Mouse (Mus musculus) v-Abl transformed pro-B cells (cell line): ENCODE measurements around the gene Ssr1.

ENCODE experiments used
- in situ Hi-C, 2 experiments: fragments of 400-800 bp; cut with MboI; formaldehyde crosslinking; loops; one replicate each; pipeline ENCODE4 v1.15.1; 2025; ENCODE audit not compliant: unreplicated experiment in 2 of 2

Gene Ssr1

DNA sequence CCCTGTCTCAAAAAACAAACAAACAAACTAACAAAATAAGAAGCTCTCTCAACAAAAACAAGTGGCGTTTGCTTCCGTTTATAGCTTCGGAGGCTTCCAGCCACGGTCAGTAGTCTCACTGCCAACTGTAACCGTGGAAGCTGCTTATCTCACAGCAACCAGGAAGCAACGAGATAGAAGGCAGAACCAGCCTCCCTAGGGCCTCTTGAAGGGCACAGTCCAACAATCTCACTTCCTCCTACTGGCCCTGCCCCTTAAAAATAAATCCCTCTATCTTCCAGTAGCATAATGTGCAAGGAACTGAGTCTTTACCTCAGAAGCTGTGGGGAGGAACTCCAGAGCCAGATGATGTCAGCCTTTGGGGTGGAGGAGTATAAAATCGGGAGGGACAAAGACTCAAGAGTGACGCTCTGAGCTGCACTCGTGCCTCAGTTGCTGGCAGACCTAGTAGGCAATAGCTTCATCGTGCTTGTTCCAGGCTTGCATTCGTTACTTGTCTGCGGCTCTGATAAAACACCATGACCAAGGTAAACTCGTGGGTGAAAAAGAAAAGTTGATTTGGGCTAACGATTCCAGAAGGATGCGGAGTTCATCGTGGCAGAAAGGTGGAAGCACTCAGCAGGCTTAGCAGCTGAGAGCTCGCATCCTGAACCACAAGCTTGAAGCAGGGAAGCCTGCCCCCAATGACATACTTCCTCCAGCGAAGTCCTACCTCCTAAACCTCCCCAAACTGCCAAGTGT is 35.3 kb downstream of the Ssr1 start:
- in situ Hi-C loops, result no loop called here

DNA sequence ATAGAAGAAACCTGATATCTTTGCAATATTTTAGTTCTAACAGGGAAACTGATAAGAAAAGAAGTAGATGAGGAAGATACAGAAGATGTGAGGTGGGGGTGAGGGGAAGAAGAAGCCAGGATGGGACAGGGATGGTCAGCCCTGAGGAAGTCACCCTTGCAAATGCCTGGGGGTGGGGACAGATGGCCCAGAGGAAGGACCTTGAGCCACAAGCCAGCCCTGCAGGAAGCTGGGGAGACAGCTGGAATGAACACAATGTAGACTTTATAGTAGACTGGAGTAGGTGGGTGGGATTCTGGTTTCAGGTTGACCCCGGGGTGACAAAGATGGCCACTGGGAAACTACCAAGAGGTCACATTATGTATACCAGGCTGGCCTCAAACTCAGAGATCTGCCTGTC is 39.7 kb downstream of the Ssr1 start:
- in situ Hi-C loops, result no loop called here

DNA sequence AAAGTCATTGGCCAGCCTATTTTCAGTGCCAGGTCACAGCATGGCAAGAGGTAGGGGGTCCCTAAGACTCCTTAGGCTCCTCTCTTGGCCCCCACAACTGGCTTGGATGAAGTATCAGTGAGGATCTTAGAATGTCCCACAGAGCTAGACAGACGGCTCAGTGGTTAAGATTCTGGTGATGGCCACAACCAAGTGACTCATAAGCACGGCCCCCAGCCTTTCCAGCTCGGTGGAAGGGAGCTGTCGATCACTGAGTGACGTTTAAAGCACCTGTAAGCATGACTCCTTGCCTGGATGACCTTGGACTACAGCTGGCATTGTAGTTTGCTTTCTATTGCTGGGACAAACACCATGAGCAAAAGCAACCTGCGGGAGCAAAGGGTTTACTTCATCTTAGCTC is 41.0 kb downstream of the Ssr1 start:
- in situ Hi-C loops, result no loop called here

DNA sequence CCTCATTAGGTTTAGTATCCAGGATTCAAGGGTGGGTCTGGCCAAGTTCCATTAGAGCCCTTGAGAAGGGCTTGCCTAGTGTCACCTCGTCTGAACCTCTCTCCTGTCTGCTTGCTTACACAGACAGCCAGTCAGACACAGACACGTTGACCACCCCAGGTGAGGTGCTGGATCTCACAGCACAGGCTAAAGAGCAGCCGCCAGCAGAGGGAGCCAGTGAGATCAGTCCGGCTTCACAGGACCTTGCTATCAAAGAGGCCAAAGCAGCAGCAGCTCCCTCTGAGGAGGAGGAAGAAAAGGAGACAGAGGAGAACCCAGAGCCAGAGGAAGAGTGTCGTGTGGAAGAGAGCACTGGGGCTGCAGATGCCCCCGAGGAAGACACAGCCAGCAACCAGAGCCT is 47.3 kb downstream of the Ssr1 start:
- in situ Hi-C loops, result loop anchor here (5.0 to 25.0 kb wide), 4 partner anchors 109 to 482 kb away; no protein-coding TSS in a partner anchor

DNA sequence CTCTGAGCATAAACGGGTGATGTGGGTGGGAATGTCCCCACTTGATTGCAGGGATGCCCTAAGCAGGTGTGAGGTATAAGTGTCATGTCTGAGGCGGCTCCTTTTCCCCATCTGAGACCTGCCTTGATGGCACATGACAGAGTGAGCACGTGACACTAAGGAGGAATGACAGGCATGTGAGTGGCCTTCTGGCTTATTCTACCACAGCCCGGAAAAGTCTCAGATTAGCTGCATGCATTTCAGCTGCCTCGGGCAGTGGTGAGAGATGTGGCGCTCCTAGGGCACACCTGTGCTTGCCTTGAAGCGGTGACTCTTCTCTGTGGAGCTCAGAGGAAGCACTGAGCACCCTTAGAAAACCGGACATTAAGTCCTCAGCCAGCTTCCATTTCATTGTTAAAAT is 48.6 kb downstream of the Ssr1 start:
- in situ Hi-C loops, result loop anchor here (5.0 to 25.0 kb wide), 4 partner anchors 108 to 481 kb away; no protein-coding TSS in a partner anchor

DNA sequence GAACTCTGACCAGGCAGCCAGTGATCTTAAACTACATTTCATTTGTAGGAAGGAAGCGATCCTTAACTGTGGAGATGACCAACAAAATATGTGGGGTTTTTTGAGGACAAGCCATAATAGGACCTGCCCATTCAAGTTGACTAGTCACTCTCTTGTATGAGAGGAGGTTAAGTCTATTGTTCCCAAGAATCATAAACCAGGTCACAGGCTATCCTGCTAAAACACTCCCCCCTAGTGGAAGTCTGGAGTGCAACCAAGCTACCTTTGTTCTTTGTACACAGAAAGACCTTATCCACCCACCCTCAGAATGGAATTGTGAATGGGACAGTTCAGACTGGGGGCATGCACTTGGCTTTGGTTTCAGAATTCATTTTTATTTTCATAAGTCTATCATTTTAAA is 49.7 kb downstream of the Ssr1 start:
- in situ Hi-C loops, result loop anchor here (10.0 to 25.0 kb wide), 3 partner anchors 107 to 480 kb away; no protein-coding TSS in a partner anchor

DNA sequence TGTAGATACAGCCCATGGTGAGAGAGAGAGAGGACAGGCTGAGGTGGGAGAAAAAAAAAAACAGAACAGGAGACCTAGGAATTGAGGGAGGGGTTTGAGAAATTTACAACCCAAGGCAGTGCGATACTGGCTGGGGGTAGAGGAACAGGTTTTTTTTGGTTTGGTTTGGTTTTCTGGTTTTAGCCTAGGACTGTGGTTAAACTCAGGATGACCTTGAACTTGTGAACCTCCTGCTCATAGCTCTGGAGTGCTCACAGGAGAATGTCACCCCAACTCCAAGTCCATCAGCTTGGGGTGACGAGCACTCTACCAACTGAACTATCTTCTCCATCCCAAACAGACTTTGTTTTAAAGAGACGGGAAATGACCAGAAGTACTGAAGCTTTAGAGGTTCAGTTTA is 50.6 kb downstream of the Ssr1 start:
- in situ Hi-C loops, result loop anchor here (10.0 to 25.0 kb wide), 3 partner anchors 106 to 479 kb away; no protein-coding TSS in a partner anchor

DNA sequence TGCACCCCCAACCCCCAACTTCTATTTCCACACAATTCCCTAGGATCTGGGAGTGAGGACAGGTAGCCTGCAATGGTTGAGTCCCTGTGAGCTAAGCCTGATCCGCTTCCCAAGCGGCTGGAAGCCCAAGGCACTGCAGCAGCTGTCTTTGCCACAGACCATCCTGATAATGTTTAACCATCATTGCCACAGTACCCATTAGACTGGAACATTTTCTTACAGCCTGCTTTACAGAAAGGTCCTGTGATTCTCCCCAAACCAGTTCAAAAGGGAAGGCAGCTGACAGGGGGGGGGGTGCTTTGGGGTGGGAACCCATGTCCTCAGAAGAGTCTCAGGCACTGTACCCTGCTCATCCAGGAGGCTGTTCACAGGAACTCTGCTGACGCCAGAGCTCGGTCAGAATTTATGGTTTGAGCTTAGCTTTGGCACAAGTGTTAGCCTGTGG is 51.1 kb downstream of the Ssr1 start:
- in situ Hi-C loops, result loop anchor here (10.0 to 25.0 kb wide), 3 partner anchors 106 to 478 kb away; no protein-coding TSS in a partner anchor

DNA sequence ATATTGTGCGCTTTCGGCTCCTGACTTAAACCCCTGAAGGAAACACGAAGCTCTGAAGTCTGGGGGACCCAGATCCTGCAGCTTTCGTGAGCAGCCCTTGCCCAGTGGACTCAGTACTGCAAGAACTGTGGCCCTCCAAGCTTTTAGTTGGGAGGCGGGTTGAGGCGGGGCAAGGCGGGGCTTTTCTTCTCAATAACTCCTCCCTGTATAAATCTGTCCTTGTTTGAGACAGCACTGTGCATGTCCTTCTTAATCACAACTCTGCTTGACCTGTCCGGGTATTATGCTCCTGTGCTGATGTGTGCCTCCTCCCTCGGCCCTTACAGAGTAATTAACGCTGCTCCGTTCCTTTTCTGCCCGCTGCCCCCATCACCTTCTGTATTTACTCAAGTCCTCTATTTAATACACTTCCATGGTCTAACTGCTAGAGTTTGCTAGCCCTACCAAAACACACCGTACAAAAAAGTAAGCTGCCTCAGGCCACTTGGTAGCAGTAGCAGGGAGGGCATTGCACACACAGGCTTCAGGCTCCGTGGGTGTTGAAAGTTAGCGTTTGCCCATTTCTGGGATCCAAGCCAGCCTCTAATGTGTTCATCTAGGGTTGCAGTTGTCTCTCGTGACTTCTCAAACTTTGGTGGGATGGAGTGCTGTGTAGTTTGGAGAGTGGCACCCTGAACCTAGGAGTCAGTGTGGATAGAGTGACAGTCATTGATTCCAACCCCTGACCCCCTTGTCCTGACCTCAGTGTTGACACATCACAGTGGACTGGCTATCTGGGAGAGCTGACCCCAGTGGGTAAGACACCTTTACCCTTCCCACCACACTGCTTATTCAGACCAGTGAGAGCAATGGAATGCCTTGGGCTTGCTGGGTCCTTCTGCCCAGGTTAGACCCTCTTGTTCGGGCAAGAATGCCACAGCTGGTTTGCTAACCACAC is 51.8 kb downstream of the Ssr1 start:
- in situ Hi-C loops, result loop anchor here (10.0 to 25.0 kb wide), 3 partner anchors 105 to 477 kb away; no protein-coding TSS in a partner anchor

DNA sequence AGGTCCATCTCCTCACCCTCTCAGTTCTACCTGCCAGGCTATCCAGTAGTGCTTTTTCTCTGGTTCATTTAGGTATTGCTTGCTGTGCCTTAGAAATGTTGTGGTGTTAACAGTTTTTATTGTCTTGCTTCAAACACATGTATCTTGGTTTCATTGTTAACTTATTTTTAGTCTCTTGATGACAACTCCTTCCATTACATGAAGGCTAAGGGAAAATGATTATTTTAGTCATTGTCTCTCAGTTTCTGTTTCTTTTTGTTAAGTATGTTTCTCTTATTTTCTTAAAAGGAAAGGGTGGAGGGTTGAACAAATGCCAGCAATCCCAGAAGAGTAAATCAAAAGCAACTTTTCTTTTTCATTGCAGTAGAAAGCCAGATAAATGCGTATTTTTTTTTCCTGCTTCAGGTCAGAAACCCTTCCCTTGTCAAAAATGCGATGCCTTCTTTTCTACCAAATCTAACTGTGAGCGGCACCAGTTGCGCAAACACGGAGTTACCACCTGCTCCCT is 52.8 kb downstream of the Ssr1 start:
- in situ Hi-C loops, result loop anchor here (10.0 to 25.0 kb wide), 3 partner anchors 104 to 476 kb away; no protein-coding TSS in a partner anchor

DNA sequence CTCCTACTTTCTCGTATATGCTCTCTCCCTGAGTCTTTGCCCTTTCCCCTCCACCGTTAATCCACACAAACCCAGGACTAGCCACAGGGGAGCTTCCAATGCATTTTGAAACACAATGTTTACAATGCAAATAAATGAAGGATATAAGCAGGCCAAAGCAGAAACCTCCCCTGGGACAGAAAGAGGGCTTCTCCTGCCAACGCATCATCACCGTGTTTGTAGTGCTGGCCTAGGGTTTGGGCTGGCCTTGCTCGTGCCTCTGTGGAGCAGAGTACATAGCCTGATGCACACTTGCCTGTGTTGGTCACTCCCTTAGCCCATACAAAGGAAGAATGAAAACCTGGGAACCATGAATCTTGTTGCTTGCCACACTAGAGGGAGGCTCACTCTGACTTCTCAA is 53.4 kb downstream of the Ssr1 start:
- in situ Hi-C loops, result loop anchor here (10.0 to 25.0 kb wide), 3 partner anchors 103 to 476 kb away; no protein-coding TSS in a partner anchor

DNA sequence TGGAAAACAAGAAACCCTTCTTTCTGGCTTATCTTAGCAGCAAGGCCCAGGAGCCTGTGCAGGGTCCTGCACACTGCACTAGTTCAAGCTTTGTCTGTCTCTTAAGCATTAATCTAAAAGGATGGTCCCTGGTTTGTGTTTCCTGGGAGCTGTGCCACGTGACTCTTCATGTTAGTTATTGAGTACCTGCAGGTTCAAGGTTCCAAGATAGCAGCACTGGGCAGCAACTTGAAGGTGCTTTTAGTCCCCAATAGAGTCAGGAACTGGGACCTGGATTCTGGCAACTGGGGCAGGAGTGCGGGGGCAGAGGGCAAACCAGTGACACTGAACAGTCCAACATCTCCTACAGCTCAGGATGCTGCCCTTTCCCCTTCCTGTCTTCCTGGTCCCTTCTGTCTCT is 53.9 kb downstream of the Ssr1 start:
- in situ Hi-C loops, result loop anchor here (10.0 to 25.0 kb wide), 3 partner anchors 103 to 475 kb away; no protein-coding TSS in a partner anchor

DNA sequence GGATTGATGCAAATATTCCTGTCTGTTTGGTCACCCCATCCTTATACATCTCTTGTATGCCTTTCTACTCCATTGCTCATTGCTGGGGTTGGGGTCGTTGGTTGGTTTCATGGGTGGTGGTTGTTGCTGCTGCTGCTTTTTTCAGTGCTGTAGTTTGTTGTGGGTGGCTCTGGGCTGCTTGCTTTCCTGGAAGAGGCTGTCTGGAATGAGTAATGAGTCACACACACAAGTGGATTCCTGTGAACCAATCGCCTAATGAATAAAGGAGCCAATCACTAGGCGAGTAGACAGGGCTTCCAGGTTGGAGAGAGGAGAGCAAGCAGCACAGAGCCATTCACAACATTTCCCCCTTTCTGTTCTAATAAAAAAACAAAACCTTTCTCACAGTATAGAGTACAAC is 57.7 kb downstream of the Ssr1 start:
- in situ Hi-C loops, result loop anchor here (10.0 to 25.0 kb wide), 2 partner anchors 99 to 102 kb away; no protein-coding TSS in a partner anchor

DNA sequence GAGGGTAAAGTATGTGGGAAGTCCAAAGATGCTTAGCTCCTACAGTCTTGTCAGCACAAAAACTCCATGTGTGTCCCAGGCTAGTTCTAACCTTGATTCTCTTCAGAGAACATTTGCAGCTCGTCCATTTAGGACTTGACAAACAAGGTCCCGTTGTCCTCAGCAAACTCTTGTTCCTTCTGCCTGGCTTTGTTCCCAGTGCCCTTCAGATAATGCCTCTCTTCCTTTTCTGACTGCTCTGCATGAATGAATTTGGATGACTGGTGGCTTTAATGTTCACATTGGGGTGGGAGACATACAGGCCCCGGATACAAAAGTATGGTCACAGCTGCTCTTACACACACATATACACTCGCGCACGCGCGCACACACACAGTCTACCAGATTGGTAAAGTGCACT is 59.1 kb downstream of the Ssr1 start:
- in situ Hi-C loops, result loop anchor here (10.0 to 25.0 kb wide), 2 partner anchors 98 to 100 kb away; no protein-coding TSS in a partner anchor

DNA sequence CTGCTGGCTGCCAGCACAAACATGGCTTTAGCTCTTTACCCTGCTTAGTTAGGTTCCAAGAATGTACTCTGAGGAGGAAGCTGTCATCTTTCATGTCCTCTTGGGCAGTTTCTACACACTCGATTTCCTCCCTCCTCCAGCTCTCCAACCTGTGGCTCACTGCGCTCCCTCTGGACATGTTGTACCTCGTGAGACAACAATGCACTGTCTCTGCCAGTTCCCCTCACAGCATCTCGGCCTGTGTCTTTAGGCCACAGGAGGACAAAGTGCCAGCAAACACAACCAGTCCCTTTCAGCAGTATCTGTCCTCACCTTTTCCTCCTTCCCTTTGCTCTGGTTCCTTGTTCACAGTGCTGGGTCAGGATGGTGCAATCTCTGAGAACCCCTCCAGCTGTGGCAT is 59.9 kb downstream of the Ssr1 start:
- in situ Hi-C loops, result loop anchor here (10.0 to 25.0 kb wide), 2 partner anchors 97 to 99 kb away; no protein-coding TSS in a partner anchor

DNA sequence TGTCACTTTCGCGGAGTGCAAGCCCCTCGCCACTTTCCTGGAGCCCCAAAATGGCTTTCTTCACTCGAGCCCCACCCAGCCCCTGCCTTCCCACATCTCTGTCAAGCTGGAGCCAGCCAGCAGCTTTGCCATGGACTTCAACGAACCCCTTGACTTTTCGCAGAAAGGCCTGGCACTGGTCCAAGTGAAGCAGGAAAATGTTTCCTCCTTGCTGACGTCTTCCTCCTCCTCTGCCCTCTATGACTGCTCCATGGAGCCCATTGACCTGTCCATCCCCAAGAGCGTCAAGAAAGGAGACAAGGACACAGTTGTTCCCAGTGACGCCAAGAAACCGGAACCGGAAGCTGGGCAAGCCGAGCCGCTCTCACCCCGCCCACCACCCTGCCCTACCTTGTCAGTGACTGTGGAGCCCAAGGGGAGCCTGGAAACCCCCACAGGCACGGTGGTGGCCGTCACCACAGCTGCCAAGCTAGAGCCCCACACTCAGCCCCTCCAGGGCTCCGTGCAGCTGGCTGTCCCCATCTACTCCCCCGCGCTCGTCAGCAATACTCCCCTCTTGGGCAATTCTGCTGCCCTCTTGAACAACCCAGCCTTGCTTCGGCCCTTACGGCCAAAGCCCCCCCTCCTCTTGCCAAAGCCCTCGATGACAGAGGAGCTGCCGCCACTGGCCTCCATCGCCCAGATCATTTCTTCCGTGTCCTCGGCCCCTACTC is 62.7 kb downstream of the Ssr1 start:
- in situ Hi-C loops, result loop anchor here (10.0 to 25.0 kb wide), 2 partner anchors 94 to 97 kb away; no protein-coding TSS in a partner anchor

DNA sequence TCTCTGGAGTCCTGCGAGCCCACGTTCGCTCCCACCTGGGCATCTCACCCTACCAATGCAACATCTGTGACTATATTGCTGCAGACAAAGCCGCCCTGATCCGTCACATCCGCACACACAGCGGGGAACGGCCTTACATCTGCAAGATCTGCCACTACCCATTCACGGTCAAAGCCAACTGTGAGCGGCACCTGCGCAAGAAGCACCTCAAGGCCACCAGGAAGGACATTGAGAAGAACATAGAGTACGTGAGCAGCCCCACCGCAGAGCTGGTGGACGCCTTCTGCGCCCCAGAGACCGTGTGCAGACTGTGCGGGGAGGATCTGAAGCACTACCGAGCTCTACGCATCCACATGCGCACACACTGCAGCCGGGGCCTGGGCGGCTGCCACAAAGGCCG is 63.4 kb downstream of the Ssr1 start:
- in situ Hi-C loops, result loop anchor here (10.0 to 25.0 kb wide), 2 partner anchors 93 to 96 kb away; no protein-coding TSS in a partner anchor

DNA sequence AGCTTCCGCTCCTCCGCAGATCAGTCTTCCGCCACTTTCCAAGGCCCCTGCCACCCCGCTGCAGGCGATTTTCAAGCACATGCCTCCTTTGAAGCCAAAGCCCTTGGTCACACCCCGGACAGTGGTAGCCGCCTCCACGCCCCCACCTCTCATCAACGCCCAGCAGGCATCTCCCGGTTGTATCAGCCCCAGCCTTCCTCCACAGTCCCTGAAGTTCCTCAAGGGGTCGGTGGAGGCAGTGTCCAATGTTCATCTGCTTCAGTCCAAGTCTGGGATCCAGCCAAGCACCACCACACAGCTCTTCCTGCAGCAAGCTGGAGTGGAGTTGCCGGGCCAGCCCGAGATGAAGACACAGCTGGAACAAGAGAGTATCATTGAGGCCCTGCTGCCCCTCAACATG is 63.9 kb downstream of the Ssr1 start:
- in situ Hi-C loops, result loop anchor here (10.0 to 25.0 kb wide), 2 partner anchors 93 to 95 kb away; no protein-coding TSS in a partner anchor

DNA sequence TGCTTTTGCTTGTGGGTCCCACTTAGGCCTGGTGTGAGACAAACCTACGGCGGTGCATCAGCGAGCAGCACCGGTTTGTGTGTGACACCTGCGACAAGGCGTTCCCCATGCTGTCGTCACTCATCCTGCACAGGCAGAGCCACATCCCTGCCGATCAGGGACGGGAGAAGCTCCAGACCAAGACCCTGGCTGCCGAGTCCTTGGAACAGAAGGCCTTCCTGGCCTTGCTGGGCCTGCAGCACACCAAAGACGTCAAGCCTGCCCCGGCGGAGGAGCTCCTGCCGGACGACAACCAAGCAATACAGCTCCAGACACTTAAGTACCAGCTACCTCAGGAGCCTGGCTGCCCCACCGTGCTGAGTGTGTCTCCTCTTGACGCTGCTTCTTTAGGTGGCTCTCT is 64.5 kb downstream of the Ssr1 start:
- in situ Hi-C loops, result loop anchor here in 1 of 2 experiments (25.0 kb wide), 1 partner anchor 92 kb away; no protein-coding TSS in a partner anchor
